In genomic region chr5:142701651-142702510, GRCm38 (mm10) we compare ENCODE assay signal across 7 mouse cellular contexts. TPM values are rescaled to one million over a fixed set of nuclear protein-coding genes. Genes with fewer than 3 reads are reported as not detected.
DNase-seq lines count a peak whose midpoint lies in the region; ATAC-seq lines count a peak whose summit lies in the region.

No protein-coding gene starts in this region.

- peak; percentile 85 for ATAC-seq in forebrain, embryonic 14.5 days
- peak; percentile 82 for ATAC-seq in midbrain, embryonic 14.5 days (ENCODE audit: low FRiP score, low TSS enrichment)

- no peaks in the 10 kb centered on the region for H3K9me3 ChIP-seq in forebrain, embryonic 14.5 days (replicated peaks; ENCODE audit: control insufficient read depth, low read length)
- H3K9me3 ChIP-seq in midbrain, embryonic 14.5 days (ENCODE audit: control insufficient read depth, low read length): no peaks in the 10 kb centered on the region

- peak overlapping the region; percentile 94 for H3K9ac ChIP-seq in forebrain, embryonic 14.5 days (ENCODE audit: low read length)
- peak overlapping the region; percentile 94 for H3K9ac ChIP-seq in midbrain, embryonic 14.5 days (replicated peaks; ENCODE audit: low read length)

- peaks cover 15% of the 10 kb centered on the region for H3K4me1 ChIP-seq in forebrain, embryonic 14.5 days (ENCODE audit: control insufficient read depth, insufficient read depth, low read length)
- H3K4me1 ChIP-seq in midbrain, embryonic 14.5 days (ENCODE audit: control insufficient read depth, insufficient read depth, low read length): peaks cover 15% of the 10 kb centered on the region

- H3K27me3 ChIP-seq in forebrain, embryonic 14.5 days (replicated peaks; ENCODE audit: control insufficient read depth, insufficient read depth, low read length): peaks cover 5% of the 10 kb centered on the region
- no peaks in the 10 kb centered on the region for H3K27me3 ChIP-seq in midbrain, embryonic 14.5 days (ENCODE audit: control insufficient read depth, insufficient read depth, low read length)

- H3K27ac ChIP-seq in forebrain, embryonic 14.5 days (ENCODE audit: low read depth, low read length): no peak overlapping the region
- peak overlapping the region; percentile 64; the same call in 1 of the 2 replicates for H3K27ac ChIP-seq in midbrain, embryonic 14.5 days (replicated peaks; ENCODE audit: low read depth, low read length)

- DNase-seq in spleen, postnatal 4 days (ENCODE audit: low spot score in 2 of 2): peak; percentile 34 to 76
- DNase-seq in spleen, adult 12 weeks (ENCODE audit: low spot score): no peak
- DNase-seq in cerebellum, adult 18-20 months: peak; percentile 55 to 77
- DNase-seq in forebrain, embryonic 14.5 days (ENCODE audit: low spot score): peak; percentile 78
- peak; percentile 82 to 84 for DNase-seq in kidney, postnatal 4 days
- peak; percentile 90 for DNase-seq in midbrain, embryonic 14.5 days
- peak; percentile 26 for DNase-seq in thymus, postnatal 25 days

- 1% methylated on average over 54 of the region's 72 CpGs for WGBS in forebrain, embryonic 14.5 days
- WGBS in midbrain, embryonic 14.5 days: under 1% methylated on average over 69 of the region's 72 CpGs

- H3K4me3 ChIP-seq in forebrain, embryonic 14.5 days (ENCODE audit: low read depth, low read length): peak overlapping the region; percentile 76
- peak overlapping the region; percentile 83 for H3K4me3 ChIP-seq in midbrain, embryonic 14.5 days (replicated peaks; ENCODE audit: low read depth, low read length)

- peak overlapping the region; percentile 80 for H3K4me2 ChIP-seq in forebrain, embryonic 14.5 days (ENCODE audit: low read length)
- H3K4me2 ChIP-seq in midbrain, embryonic 14.5 days (ENCODE audit: low read length): peak overlapping the region; percentile 90

- H3K36me3 ChIP-seq in forebrain, embryonic 14.5 days (ENCODE audit: control insufficient read depth, insufficient read depth, low read length): peaks cover 15% of the 10 kb centered on the region; the same call in 1 of the 2 replicates
- peaks cover 8% of the 10 kb centered on the region; the same call in 1 of the 2 replicates for H3K36me3 ChIP-seq in midbrain, embryonic 14.5 days (ENCODE audit: control insufficient read depth, insufficient read depth, low read length)

RNA-seq across cellular contexts. Expression of gene Slc29a4, which starts 9.6 kb away (rescaled TPM):
- 50.4 and 69.7 TPM in 2 replicates for polyA plus RNA-seq in forebrain, embryonic 14.5 days (2014; fragmentation: Nextera tagmentation; extraction: Ambion mirVana)
- 78.0 and 82.6 TPM in 2 replicates for polyA plus RNA-seq in midbrain, embryonic 14.5 days (2014; fragmentation: Nextera tagmentation; extraction: Ambion mirVana)
